Mouse (Mus musculus): ENCODE measurements around the gene 3110040N11Rik.

3110040N11Rik gene

GRCm38 (mm10) chr7:81735300-81736048 lies 53.8 kb downstream of the 3110040N11Rik start:
- no peak for DNase-seq

- no peak for DNase-seq
Measured at GRCm38 (mm10) chr7:81732183-81733089, 56.8 kb downstream of the 3110040N11Rik start.

All from lung, postnatal 10 days (tissue).